Mouse (Mus musculus) gonadal fat pad, adult 2 months (tissue): ENCODE results near the gene Gm20388. TPM values are rescaled to one million over a fixed set of nuclear protein-coding genes. Genes with fewer than 3 reads are reported as not detected.

Experiments used
- DNase-seq: peaks from one replicate; pipeline ENCODE4 v3.0.0-alpha.2; 2012; ENCODE audit warnings: low read depth
- polyA plus RNA-seq: library from polyadenylated mRNA; depleted of rRNA; stranded (reverse); fragments of >200 nt; gene quantifications from 2 replicates; pipeline ENCODE4 v1.2.3, GENCODE M21; 2012

Gene Gm20388
- polyA plus RNA-seq, 1 experiment, result 119 TPM

- no peak for DNase-seq
Measured at GRCm38 (mm10) chr8:121909663-121910062, 1999.0 kb downstream of the Gm20388 start.

- DNase-seq, result no peak
Measured at GRCm38 (mm10) chr8:121911400-121911799, 2000.8 kb downstream of the Gm20388 start.

DNA sequence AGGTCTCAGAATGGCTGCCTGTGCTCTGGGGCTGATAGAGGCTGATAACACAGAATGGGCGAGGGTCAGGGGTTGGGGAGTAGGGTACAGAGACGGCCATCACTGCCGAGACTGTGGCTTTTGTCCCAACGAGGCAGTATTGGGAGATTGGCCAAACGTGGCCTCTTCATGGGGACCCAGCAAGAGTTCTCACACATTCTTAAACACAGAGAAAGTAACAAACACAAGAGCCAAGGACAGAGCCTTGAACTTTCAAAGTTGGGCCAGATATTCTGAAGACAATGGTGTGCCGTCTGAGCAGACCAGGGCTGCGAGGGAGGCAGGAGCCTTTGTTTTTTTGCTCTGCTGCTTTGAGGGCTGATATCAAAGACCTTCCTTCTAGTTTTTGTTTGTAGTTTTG, 2001.3 kb downstream of the Gm20388 start:
- DNase-seq, result no peak

- DNase-seq, result no peak
Measured at GRCm38 (mm10) chr8:121912831-121913230, 2002.2 kb downstream of the Gm20388 start.

DNA sequence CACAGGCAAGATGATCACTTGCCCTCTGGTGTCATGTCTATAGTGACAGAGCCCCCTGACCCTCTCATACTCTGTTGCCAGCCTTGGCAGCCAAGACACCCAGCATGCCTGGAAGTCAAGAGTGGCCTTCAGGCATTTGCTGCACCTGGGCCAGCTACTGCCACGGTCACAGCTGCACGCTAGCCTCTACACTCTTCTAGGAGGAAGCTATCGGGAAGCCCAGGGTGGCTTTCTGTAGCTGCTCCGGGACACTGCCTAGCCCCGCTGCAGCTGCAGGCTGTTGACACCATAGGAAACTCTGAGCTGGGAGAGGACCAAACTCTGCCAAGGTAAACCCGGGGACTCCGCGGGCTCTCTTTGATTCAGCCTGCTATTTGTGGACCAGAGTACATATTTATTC, 2002.7 kb downstream of the Gm20388 start:
- no peak for DNase-seq

GRCm38 (mm10) chr8:121919158-121919557, 2008.5 kb downstream of the Gm20388 start:
- DNase-seq, result no peak

DNA sequence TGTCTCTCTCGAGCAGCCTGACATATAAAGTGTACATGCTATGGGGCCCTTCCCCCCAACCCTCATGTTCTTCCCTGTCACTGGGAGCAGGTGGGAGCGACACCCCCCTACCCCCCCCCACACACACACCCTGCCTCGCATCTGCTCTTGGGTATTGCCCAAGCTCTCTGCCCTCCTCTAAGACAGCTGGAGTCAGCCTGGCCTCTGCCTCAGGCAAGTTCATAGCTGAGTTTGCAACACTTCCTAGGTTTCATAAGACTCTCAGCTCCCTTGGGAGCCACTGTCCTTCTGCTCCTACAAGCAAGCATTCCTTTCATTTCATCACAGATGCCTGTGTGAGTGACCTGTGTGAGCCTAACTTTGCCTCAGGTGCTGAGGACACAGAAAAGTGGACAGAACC, 2009.1 kb downstream of the Gm20388 start:
- DNase-seq, result peak; percentile 86

DNA sequence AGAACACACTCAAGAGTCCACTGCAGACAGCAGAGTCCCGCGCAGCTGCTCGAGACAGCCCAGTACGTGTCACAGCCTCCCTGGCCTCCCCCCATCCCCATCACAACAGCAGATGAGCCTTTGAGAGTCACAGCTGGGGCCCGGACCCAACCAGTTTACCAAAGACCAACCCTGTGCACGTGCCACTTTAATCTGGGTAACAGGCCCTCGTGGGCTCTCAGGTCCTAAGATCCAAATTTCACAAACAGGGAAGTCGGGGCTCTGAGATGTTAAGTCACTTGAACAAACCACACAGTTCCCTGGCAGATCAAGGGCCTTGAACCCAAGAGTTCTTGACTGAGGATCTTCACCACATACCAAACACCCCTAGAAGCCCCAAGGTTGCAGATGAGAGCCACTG, 2010.9 kb downstream of the Gm20388 start:
- DNase-seq, result no peak

DNA sequence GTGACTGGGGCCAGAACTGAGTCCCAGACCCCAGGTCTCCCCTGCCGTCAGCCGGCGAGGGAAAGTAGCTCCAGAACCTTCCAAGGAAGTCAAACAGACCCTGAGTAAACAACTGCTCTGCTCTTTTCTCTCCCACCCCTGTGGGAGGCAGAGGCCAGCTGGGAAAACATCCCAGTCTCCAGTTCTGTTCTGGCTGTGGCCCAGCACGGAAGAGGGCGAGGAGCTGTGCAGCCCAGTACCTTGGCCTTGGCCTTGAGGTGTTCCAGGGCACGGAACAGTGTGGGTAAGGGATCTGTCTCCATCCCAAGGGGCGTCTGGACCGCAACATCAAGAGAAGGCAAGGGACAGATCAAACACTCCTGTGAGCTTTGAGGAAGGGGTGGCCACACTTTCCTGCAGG, 2011.5 kb downstream of the Gm20388 start:
- DNase-seq, result no peak

- DNase-seq, result no peak
Measured at GRCm38 (mm10) chr8:121924681-121925080, 2014.0 kb downstream of the Gm20388 start.

DNA sequence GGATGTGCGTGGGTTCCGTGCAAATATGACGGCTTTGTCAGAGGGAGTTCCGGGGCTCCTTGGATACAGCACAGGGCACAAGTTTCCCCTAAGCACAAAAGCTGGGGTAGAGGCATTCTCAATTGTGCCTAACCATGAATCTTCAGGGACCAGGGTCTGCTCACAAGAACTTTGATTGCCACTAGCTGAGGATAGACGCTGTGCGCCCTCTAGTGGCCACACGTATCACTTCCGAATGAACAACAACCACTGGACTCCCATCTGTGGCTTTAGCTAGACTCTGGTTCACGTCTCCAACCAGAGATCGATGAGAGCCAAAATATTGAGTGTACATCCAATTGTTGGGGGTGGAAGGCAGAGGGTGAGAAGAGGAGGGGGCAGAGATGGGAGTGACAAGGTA, 2015.0 kb downstream of the Gm20388 start:
- DNase-seq, result no peak

- no peak for DNase-seq
Measured at GRCm38 (mm10) chr8:121926266-121926665, 2015.6 kb downstream of the Gm20388 start.

DNA sequence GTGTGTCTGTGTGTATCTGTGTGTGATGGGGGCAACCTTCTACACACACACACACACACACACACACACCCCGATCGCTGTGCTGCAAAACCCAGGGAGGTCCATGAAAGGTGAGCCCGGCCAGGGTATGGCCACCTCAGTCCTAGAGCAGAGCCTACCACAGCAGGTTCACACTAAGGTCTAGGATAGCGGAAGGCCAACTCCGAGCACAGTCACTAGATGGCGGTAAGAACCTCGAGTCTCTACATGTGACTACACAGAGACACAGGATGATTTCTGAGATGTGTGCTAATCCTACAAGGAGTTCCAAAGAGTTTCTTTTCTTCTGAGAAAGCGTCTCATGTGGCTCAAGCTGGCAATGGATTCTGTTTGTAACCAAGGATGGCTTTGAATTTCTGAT, 2016.7 kb downstream of the Gm20388 start:
- DNase-seq, result no peak

DNA sequence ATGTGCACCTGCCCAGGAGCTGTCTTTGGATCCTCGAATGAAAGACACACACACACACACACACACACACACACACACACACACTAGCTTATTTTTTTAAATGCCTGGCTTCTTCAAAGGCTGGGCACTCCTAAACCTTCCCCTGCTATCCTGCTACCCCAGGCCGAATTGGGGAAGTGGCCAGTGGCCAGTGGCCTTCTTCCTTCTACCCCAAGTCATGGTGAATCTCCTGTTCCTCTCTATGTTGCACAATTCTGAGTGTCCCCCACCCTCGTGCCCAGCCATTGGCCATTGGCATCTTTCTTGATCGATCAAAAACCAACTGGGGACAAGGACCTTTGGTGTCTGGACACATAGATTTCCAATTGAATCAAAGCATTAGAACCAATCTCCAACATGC, 2019.4 kb downstream of the Gm20388 start:
- no peak for DNase-seq

DNA sequence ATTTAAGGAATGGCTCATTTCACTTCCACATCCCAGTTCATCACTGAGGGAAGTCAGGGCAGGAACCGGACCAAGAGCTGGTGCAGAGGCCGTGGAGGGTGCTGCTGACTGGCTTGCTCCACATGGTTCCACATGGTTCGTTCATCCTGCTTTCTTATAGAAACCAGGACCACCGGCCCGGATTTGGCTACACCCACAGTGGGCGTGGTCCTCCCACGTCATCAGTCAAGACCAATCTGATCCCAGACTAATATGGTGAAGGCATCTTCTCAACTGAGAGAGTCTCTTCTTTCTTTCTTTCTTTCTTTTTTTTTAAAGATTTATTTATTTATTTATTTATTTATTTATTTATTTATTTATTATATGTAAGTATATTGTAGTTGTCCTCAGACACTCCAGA, 2020.9 kb downstream of the Gm20388 start:
- no peak for DNase-seq

DNA sequence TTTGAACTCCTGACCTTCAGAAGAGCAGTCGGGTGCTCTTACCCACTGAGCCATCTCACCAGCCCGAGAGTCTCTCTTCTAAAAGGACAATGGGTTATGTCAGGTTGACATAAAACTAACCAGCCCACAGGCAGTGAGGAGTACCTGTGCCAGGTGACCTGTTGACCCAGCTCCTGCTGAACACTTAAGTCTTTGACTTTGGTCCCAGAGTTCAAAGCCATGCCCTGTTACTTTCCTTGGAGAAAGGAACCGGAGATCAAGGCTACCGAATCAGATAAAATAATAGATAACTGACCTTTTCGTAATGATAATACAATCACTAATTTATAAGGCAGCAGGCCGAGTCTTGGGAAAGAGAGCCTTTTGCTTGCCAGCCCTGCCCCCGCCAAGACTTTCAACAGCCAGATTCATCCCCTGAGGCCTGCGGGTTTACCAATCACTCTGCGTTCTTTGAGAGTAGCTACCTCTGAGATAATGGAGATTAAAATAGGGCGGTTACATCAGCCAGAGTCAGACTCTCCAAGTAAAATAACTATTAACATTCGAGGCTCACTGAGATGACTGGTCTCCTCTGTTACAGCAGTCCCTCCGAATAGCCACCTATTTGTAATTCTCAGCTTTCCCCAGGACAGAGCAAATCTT, 2021.5 kb downstream of the Gm20388 start:
- peak; percentile 99 for DNase-seq

DNA sequence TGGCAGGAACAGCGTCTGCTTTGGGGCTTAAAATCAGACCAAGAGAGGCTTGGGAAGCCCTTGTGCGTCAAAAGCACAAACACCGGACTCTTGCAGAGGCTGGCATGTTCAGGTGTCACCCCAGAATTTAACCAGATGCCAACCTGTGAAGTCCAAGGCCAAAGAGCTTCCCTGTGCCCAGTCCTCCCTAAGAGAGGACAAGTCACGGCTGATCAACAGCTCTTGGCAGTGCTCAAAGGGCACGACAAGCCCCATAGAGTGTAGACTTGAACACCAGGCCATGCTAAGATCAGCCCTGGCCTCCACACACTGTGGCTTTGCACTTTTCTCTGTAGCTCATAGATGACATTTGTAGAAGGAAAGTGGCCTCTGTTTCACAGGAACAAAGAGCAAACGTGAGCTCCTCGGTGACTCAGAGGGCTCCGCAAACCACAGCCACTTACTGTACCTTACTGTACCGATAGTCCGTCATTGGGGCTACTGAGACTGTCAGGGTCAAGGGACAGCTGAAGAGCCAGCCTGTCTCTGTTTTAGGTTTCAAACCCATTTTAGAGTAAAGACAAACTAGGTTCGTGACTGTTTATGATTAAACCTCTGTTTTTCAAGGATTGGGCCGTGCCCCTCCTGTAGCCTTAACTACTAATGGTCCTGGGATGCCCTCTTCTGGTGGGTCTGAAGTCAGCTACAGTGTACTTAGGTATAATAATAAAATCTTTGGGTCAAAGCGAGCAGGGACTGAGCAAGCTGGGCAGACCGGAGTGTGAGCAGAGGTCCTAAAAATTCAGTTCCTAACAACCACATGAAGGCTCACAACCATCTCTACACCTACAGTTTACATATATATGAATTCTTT, 2022.3 kb downstream of the Gm20388 start:
- DNase-seq, result no peak

- DNase-seq, result no peak
Measured at GRCm38 (mm10) chr8:121934506-121934905, 2023.9 kb downstream of the Gm20388 start.

DNA sequence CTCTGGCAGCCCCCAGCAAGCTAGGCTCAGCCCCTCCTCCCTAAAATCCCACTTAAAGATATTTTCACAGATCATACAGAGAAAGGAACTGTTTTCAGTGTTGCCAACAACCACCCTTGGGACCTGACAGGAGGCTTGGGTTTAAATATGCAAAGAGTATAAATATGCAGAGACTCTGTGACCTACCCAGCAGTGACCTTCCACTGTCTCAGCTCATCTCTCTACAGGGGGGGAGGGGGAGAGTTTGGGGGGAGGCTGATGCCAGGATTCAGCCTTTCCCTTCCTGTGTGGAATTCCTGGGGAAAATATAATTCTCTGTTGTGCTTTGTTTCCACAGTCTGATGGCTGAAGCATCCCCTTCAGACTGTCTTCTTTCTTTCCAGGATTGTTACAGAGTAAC, 2024.3 kb downstream of the Gm20388 start:
- DNase-seq, result no peak

DNA sequence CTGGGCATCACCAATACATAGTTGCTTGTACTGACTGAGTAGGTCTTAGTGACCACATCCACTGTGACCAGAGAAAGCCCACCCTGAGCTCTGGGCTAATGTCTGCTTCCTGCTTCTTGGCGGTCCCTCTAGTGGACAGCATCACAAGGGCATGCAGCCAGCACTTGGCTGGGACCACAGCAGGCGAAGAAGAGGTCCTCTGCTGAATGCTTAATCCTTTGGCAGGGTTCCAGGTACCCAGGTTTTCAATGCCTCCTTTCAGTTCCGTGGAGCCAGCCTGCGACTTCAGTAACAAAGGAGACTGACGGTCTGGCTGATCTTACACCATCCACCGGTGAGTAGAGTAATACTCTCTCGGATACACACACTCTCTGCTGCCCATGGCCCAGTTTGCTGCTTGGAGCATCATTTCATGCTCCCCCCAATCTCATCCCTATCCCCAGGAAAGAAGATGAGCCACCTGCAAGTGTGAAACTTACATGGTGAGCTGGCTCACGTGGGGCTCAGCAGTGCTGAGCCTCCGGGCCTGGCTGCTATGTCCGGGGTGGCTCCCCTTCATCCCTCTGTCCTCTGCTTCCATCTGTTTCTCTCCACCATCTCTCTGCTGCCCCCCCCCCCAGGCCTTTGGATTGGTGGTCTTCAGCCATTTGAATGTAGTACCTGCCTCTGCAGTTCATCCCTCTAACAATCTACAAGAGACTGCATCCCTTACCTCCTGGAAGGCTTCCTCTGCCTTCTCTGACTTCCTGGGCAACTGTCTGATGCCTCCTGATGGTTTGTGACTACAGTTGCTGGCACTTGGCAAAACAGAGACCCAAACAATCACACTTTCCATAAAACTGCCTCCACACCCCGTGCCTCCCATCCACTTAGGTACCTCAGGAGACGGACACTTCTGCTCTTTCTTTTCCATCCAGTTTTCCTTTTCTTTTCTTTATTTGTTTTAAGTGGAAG, 2025.0 kb downstream of the Gm20388 start:
- DNase-seq, result no peak

- no peak for DNase-seq
Measured at GRCm38 (mm10) chr8:121936391-121936790, 2025.8 kb downstream of the Gm20388 start.

DNA sequence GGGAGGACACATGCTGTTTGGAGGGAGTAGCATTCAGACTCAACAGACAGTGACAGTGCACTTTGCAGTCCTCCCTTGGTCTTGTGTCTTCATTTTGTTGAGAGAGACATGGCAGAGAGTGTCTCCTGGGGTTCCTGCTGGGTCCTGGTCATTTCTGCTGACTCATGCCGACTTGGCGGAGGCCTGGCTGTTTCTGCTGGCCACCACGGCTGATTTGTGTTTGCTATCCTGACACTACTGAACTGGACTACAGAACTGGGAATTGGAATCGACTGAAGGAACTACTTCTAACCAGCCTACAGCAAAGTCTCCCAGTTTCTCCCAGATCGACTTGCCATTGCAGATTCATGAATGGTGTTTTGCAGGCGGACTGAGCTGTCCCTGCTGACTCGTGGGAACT, 2028.1 kb downstream of the Gm20388 start:
- DNase-seq, result no peak
